Mouse (Mus musculus): ENCODE data around the gene Mrvi1. TPM values are rescaled to one million over a fixed set of nuclear protein-coding genes. Genes with fewer than 3 reads are reported as not detected.
A peak's percentile ranks its signal among the peaks of the same experiment; 100 is the strongest.

Gene Mrvi1
- 1 to 10 TPM in 1 of 26 experiments, under 1 TPM in 10, not detected in 15; 0.11 to 2.0 (median 0.21) TPM for total RNA-seq (2018; cell fraction: chromatin; rRNA removed)
- under 1 TPM in 25 of 26 experiments, not detected in 1; under 0.01 to 0.47 (median 0.05) TPM for total RNA-seq (2018; cell fraction: cytosol; rRNA removed)
- under 1 TPM in 9 of 26 experiments, not detected in 17; 0.10 to 0.72 (median 0.14) TPM for total RNA-seq (2018; cell fraction: nucleus; rRNA removed)
- 0.04 to 0.43 TPM (median 0.12 TPM) in 3 replicates for polyA plus RNA-seq (2018)

GRCm38 (mm10) chr7:110982053-110982705, at the start of gene Mrvi1:
Gene Mrvi1, minus strand, starts transcription at chr7:110982461.
- WGBS (ENCODE audit: missing documents): 80% methylated on average over 7 of the region's 7 CpGs
- H3K36me3 ChIP-seq (ENCODE audit: inconsistent target): no peaks in the 10 kb centered on the region
- no peaks in the 10 kb centered on the region for H3K79me2 ChIP-seq (ENCODE audit: inconsistent target)
- no peak within 1 kb of the TSS for H3K4me3 ChIP-seq (ENCODE audit: inconsistent target)
- no peak within 1 kb of the TSS for H3K27ac ChIP-seq

- Histone ChIP-seq H3K27ac (peak overlapping the region; percentile 85), H3K4me3 (ENCODE audit: inconsistent target) (peak overlapping the region; percentile 97), H3K36me3 (ENCODE audit: inconsistent target) (0 out of 2 replicates have a peak, but pooled peaks cover 6% of the 10 kb centered on the region), H3K79me2 (ENCODE audit: inconsistent target) (peaks cover 15% of the 10 kb centered on the region; the same call in 1 of the 2 replicates)
- WGBS (ENCODE audit: missing documents): under 1% methylated on average over 27 of the region's 29 CpGs
Observed at GRCm38 (mm10) chr7:111029046-111029553, 46.8 kb upstream of the Mrvi1 start.

GRCm38 (mm10) chr7:111028281-111029045, 46.2 kb upstream of the Mrvi1 start, which contains the start of gene Ctr9:
Gene Ctr9, plus strand, starts transcription at chr7:111028951.
- Histone ChIP-seq H3K79me2 (ENCODE audit: inconsistent target) (peaks cover 15% of the 10 kb centered on the region; the same call in 1 of the 2 replicates), H3K36me3 (ENCODE audit: inconsistent target) (0 out of 2 replicates have a peak, but pooled peaks cover 2% of the 10 kb centered on the region), H3K4me3 (ENCODE audit: inconsistent target) (peak within 1 kb of the TSS; percentile 97), H3K27ac (peak within 1 kb of the TSS; percentile 85)
- 8% methylated on average over 39 of the region's 45 CpGs for WGBS (ENCODE audit: missing documents)

- H3K79me2 ChIP-seq (ENCODE audit: inconsistent target): peaks cover 10% of the 10 kb centered on the region; the same call in 1 of the 2 replicates
- H3K4me3 ChIP-seq (ENCODE audit: inconsistent target): no peak overlapping the region
- no peak overlapping the region for H3K27ac ChIP-seq
- WGBS (ENCODE audit: missing documents): 85% methylated on average over 4 of the region's 4 CpGs
- no peaks in the 10 kb centered on the region for H3K36me3 ChIP-seq (ENCODE audit: inconsistent target)
Observed at GRCm38 (mm10) chr7:111024912-111025311, 42.7 kb upstream of the Mrvi1 start.

- Histone ChIP-seq H3K4me3 (ENCODE audit: inconsistent target) (no peak overlapping the region), H3K79me2 (ENCODE audit: inconsistent target) (peaks cover 2% of the 10 kb centered on the region; the same call in 1 of the 2 replicates), H3K36me3 (ENCODE audit: inconsistent target) (no peaks in the 10 kb centered on the region), H3K27ac (no peak overlapping the region)
- 34% methylated on average over 8 of the region's 8 CpGs for WGBS (ENCODE audit: missing documents)
Observed at GRCm38 (mm10) chr7:111024068-111024594, 41.9 kb upstream of the Mrvi1 start.

- 80% methylated on average over 3 of the region's 4 CpGs for WGBS (ENCODE audit: missing documents)
- Histone ChIP-seq H3K79me2 (ENCODE audit: inconsistent target) (no peaks in the 10 kb centered on the region), H3K27ac (no peak overlapping the region), H3K4me3 (ENCODE audit: inconsistent target) (no peak overlapping the region), H3K36me3 (ENCODE audit: inconsistent target) (no peaks in the 10 kb centered on the region)
Observed at GRCm38 (mm10) chr7:111020814-111021213, 38.6 kb upstream of the Mrvi1 start.

- no peak overlapping the region for H3K27ac ChIP-seq
- no peaks in the 10 kb centered on the region for H3K79me2 ChIP-seq (ENCODE audit: inconsistent target)
- no peaks in the 10 kb centered on the region for H3K36me3 ChIP-seq (ENCODE audit: inconsistent target)
- whole genome bisulfite sequencing (ENCODE audit: missing documents): 75% methylated on average over 3 of the region's 3 CpGs
- H3K4me3 ChIP-seq (ENCODE audit: inconsistent target): no peak overlapping the region
Observed at GRCm38 (mm10) chr7:111016921-111017320, 34.7 kb upstream of the Mrvi1 start.

GRCm38 (mm10) chr7:111015731-111016130, 33.5 kb upstream of the Mrvi1 start:
- H3K27ac ChIP-seq: no peak overlapping the region
- H3K79me2 ChIP-seq (ENCODE audit: inconsistent target): no peaks in the 10 kb centered on the region
- no peak overlapping the region for H3K4me3 ChIP-seq (ENCODE audit: inconsistent target)
- 95% methylated on average over 5 of the region's 5 CpGs for WGBS (ENCODE audit: missing documents)
- no peaks in the 10 kb centered on the region for H3K36me3 ChIP-seq (ENCODE audit: inconsistent target)

GRCm38 (mm10) chr7:111014893-111015292, 32.6 kb upstream of the Mrvi1 start:
- Histone ChIP-seq H3K4me3 (ENCODE audit: inconsistent target) (no peak overlapping the region), H3K27ac (no peak overlapping the region), H3K36me3 (ENCODE audit: inconsistent target) (no peaks in the 10 kb centered on the region), H3K79me2 (ENCODE audit: inconsistent target) (no peaks in the 10 kb centered on the region)
- WGBS (ENCODE audit: missing documents): 2% methylated on average over 4 of the region's 5 CpGs

GRCm38 (mm10) chr7:111014039-111014605, 31.9 kb upstream of the Mrvi1 start:
- H3K36me3 ChIP-seq (ENCODE audit: inconsistent target): no peaks in the 10 kb centered on the region
- no peaks in the 10 kb centered on the region for H3K79me2 ChIP-seq (ENCODE audit: inconsistent target)
- no peak overlapping the region for H3K4me3 ChIP-seq (ENCODE audit: inconsistent target)
- WGBS (ENCODE audit: missing documents): 16% methylated on average over 7 of the region's 7 CpGs
- no peak overlapping the region for H3K27ac ChIP-seq

- Histone ChIP-seq H3K27ac (no peak overlapping the region), H3K79me2 (ENCODE audit: inconsistent target) (no peaks in the 10 kb centered on the region), H3K36me3 (ENCODE audit: inconsistent target) (no peaks in the 10 kb centered on the region), H3K4me3 (ENCODE audit: inconsistent target) (no peak overlapping the region)
- 72% methylated on average over 3 of the region's 3 CpGs for whole genome bisulfite sequencing (ENCODE audit: missing documents)
Observed at GRCm38 (mm10) chr7:111004136-111004840, 22.0 kb upstream of the Mrvi1 start.

GRCm38 (mm10) chr7:110998887-110999827, 16.9 kb upstream of the Mrvi1 start:
- WGBS (ENCODE audit: missing documents): 41% methylated on average over 15 of the region's 15 CpGs
- H3K27ac ChIP-seq: no peak overlapping the region

GRCm38 (mm10) chr7:110991221-110991494, 8.9 kb upstream of the Mrvi1 start:
- 66% methylated on average over 4 of the region's 4 CpGs for WGBS (ENCODE audit: missing documents)
- H3K79me2 ChIP-seq (ENCODE audit: inconsistent target): no peaks in the 10 kb centered on the region
- no peak overlapping the region for H3K27ac ChIP-seq

More at GRCm38 (mm10) chr7:110998887-110999827, 16.9 kb upstream of the Mrvi1 start:
- no peaks in the 10 kb centered on the region for H3K36me3 ChIP-seq (ENCODE audit: inconsistent target)
- no peaks in the 10 kb centered on the region for H3K79me2 ChIP-seq (ENCODE audit: inconsistent target)
- no peak overlapping the region for H3K4me3 ChIP-seq (ENCODE audit: inconsistent target)

More at GRCm38 (mm10) chr7:110991221-110991494, 8.9 kb upstream of the Mrvi1 start:
- Histone ChIP-seq H3K4me3 (ENCODE audit: inconsistent target) (no peak overlapping the region), H3K36me3 (ENCODE audit: inconsistent target) (no peaks in the 10 kb centered on the region)
